Mouse (Mus musculus) heart, adult 2 months (tissue): ENCODE results near the gene Fcgrt.

Experiments used
- CTCF ChIP-seq: fragments of 200-600 bp; IDR thresholded peaks from 2 replicates; pipeline ENCODE4 v1.8.1; 2022; ENCODE audit warnings: antibody characterized with exemption, mild to moderate bottlenecking, moderate library complexity
- EP300 ChIP-seq: fragments of 200-500 bp; IDR thresholded peaks from 2 replicates; pipeline ENCODE4 v1.6.1; 2011; ENCODE audit warnings: low read depth, low read length, control low read depth; ENCODE audit not compliant: insufficient read depth
- POLR2A ChIP-seq: fragments of 200-500 bp; IDR thresholded peaks from 2 replicates; pipeline ENCODE4 v1.6.1; 2011; ENCODE audit warnings: mild to moderate bottlenecking, low read depth, low read length, control low read depth; ENCODE audit not compliant: insufficient read depth

- TF ChIP-seq POLR2A (no peak), CTCF (no peak), EP300 (no peak)
These were observed 1.3 kb upstream of the Fcgrt start for GRCm38 (mm10) chr7:45104941-45105340.
